Mouse (Mus musculus): Measurements from ENCODE around the gene 6030468B19Rik.

- TF ChIP-seq POLR2A (IDR thresholded peaks at IDR 0.05; ENCODE audit: insufficient read length, low read depth) (no peak), MYOG (IDR thresholded peaks at IDR 0.05; ENCODE audit: control insufficient read depth in 1 of 3, insufficient read depth in 1 of 3, insufficient read length in 2 of 3, low read depth in 2 of 3) (no peak), USF1 (IDR thresholded peaks at IDR 0.05; ENCODE audit: low read depth) (no peak), MYOD1 (IDR thresholded peaks at IDR 0.05; ENCODE audit: control insufficient read depth in 1 of 3, insufficient read length in 2 of 3, low read depth in 2 of 3) (no peak), SRF (IDR thresholded peaks at IDR 0.05; ENCODE audit: control insufficient read depth, insufficient read length, low read depth) (no peak), POLR2AphosphoS2 (IDR thresholded peaks at IDR 0.05; ENCODE audit: insufficient read length, low read depth) (no peak), CEBPB (IDR thresholded peaks at IDR 0.05; ENCODE audit: insufficient read depth, poor library complexity, severe bottlenecking) (no peak), TCF12 (IDR thresholded peaks at IDR 0.05; ENCODE audit: insufficient read depth, poor library complexity, severe bottlenecking) (no peak)
Observed at GRCm38 (mm10) chr11:117794035-117794551, 3.4 kb upstream of the 6030468B19Rik start.
